ENCODE assay signal across 8 mouse cellular contexts in the genomic region with DNA sequence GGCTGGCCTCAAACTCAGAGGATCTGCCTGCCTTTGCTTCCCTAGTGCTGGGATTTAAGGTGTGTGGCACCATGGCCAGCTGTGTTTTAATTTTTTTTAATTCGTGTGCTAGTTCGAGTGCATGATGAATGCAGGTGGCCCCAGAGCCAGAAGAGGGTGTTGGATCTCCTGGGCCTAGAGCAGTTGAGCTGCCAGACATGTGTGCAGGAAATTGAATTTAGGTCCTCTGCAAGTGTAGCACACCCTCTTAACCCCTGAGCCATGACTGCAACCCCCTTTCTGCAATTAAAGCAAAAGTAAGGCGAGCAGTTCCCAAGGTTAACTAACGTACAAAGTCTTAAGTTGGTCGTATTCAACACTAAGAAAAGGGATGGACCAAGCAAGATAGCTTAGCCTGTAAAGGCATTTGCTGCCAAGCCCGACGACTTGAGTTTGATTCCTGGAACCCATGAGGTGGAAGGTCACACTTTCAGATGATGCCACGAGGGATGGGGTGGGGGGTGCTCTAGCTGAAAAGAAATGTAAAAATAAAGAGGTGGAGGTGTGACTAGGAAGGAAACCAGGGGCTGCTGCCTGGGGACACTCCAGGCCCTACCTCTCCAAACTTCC. TPM values are rescaled to one million over a fixed set of nuclear protein-coding genes. Genes with fewer than 3 reads are reported as not detected.
DNase-seq lines count a peak whose midpoint lies in the region; ATAC-seq and TF ChIP-seq lines count a peak whose summit lies in the region.

No protein-coding gene starts in this region.

- 27% methylated on average over 8 of the region's 8 CpGs for WGBS in kidney, embryonic 16.5 days
- 26% methylated on average over 8 of the region's 8 CpGs for WGBS in embryonic facial prominence, embryonic 11.5 days
- WGBS in kidney, postnatal 0 days = 31% methylated on average over 8 of the region's 8 CpGs
- 41% methylated on average over 8 of the region's 8 CpGs for WGBS in neural tube, embryonic 14.5 days

- no peak for ATAC-seq in kidney, embryonic 16.5 days (ENCODE audit: low FRiP score, low TSS enrichment)
- no peak for ATAC-seq in embryonic facial prominence, embryonic 11.5 days (replicated peaks; ENCODE audit: insufficient number of reproducible peaks, low FRiP score, low TSS enrichment, low read depth)
- ATAC-seq in kidney, postnatal 0 days (replicated peaks; ENCODE audit: low FRiP score, low read depth) = no peak
- no peak for ATAC-seq in neural tube, embryonic 14.5 days (ENCODE audit: low read depth)

- peak overlapping the region; percentile 89 for H3K27ac ChIP-seq in kidney, embryonic 16.5 days (ENCODE audit: low read length)
- H3K27ac ChIP-seq in embryonic facial prominence, embryonic 11.5 days (replicated peaks; ENCODE audit: low read depth, low read length) = peak overlapping the region; percentile 95
- H3K27ac ChIP-seq in kidney, postnatal 0 days = peak overlapping the region; percentile 89
- no peak overlapping the region; the same call in 1 of the 2 replicates for H3K27ac ChIP-seq in neural tube, embryonic 14.5 days (ENCODE audit: low read depth, low read length)

- no peak for DNase-seq in kidney, adult 18-20 months
- no peak for DNase-seq in embryonic facial prominence, embryonic 11.5 days (ENCODE audit: low spot score)
- peak; percentile 15 for DNase-seq in kidney, postnatal 0 days (ENCODE audit: low spot score)
- no peak for DNase-seq in adrenal gland, postnatal 4 days (ENCODE audit: low spot score in 2 of 2)
- no peak for DNase-seq in right cerebral cortex, postnatal 25 days
- no peak for DNase-seq in adrenal gland, adult 8-10 months

- H3K27me3 ChIP-seq in kidney, embryonic 16.5 days (ENCODE audit: insufficient read depth, low read length) = no peaks in the 10 kb centered on the region
- no peaks in the 10 kb centered on the region for H3K27me3 ChIP-seq in embryonic facial prominence, embryonic 11.5 days (ENCODE audit: control insufficient read depth, insufficient read depth, low read length)
- H3K27me3 ChIP-seq in kidney, postnatal 0 days (ENCODE audit: insufficient read depth, low read length) = no peaks in the 10 kb centered on the region
- H3K27me3 ChIP-seq in neural tube, embryonic 14.5 days (ENCODE audit: control insufficient read depth, insufficient read depth, low read length) = no peaks in the 10 kb centered on the region

- no peak for TF ChIP-seq CTCF in kidney, postnatal 0 days (IDR thresholded peaks at IDR 0.05; ENCODE audit: low read depth)

- H3K4me2 ChIP-seq in kidney, embryonic 16.5 days (replicated peaks; ENCODE audit: low read depth, low read length) = peak overlapping the region; percentile 90
- H3K4me2 ChIP-seq in embryonic facial prominence, embryonic 11.5 days (ENCODE audit: low read depth, low read length) = peak overlapping the region; percentile 89
- peak overlapping the region; percentile 87 for H3K4me2 ChIP-seq in kidney, postnatal 0 days (ENCODE audit: low read length)
- peak overlapping the region; percentile 86 for H3K4me2 ChIP-seq in neural tube, embryonic 14.5 days (ENCODE audit: low read depth, low read length)

- H3K36me3 ChIP-seq in kidney, embryonic 16.5 days (ENCODE audit: insufficient read depth, low read length) = no peaks in the 10 kb centered on the region
- H3K36me3 ChIP-seq in embryonic facial prominence, embryonic 11.5 days (replicated peaks; ENCODE audit: control insufficient read depth, insufficient read depth, low read depth, low read length) = no peaks in the 10 kb centered on the region
- H3K36me3 ChIP-seq in kidney, postnatal 0 days (ENCODE audit: insufficient read depth, low read length) = no peaks in the 10 kb centered on the region
- peaks cover 8% of the 10 kb centered on the region; the same call in 1 of the 2 replicates for H3K36me3 ChIP-seq in neural tube, embryonic 14.5 days (ENCODE audit: control insufficient read depth, insufficient read depth, low read length)

- H3K4me1 ChIP-seq in kidney, embryonic 16.5 days (ENCODE audit: insufficient read depth, low read length) = peaks cover 26% of the 10 kb centered on the region
- H3K4me1 ChIP-seq in embryonic facial prominence, embryonic 11.5 days (ENCODE audit: control insufficient read depth, insufficient read depth, low read length) = peaks cover 2% of the 10 kb centered on the region
- H3K4me1 ChIP-seq in kidney, postnatal 0 days (replicated peaks; ENCODE audit: insufficient read depth, low read length) = no peaks in the 10 kb centered on the region; the same call in 1 of the 2 replicates
- H3K4me1 ChIP-seq in neural tube, embryonic 14.5 days (ENCODE audit: control insufficient read depth, insufficient read depth, low read length) = peaks cover 12% of the 10 kb centered on the region; the same call in 1 of the 2 replicates

- H3K4me3 ChIP-seq in kidney, embryonic 16.5 days (ENCODE audit: low read length) = peak overlapping the region; percentile 61
- H3K4me3 ChIP-seq in embryonic facial prominence, embryonic 11.5 days (ENCODE audit: low read depth, low read length) = peak overlapping the region; percentile 57
- H3K4me3 ChIP-seq in kidney, postnatal 0 days (replicated peaks; ENCODE audit: low read depth, low read length) = peak overlapping the region; percentile 53
- H3K4me3 ChIP-seq in neural tube, embryonic 14.5 days (ENCODE audit: low read depth, low read length) = peak overlapping the region; percentile 39

- H3K9ac ChIP-seq in kidney, embryonic 16.5 days (replicated peaks; ENCODE audit: low read length) = peak overlapping the region; percentile 84
- H3K9ac ChIP-seq in embryonic facial prominence, embryonic 11.5 days (replicated peaks; ENCODE audit: low read length) = peak overlapping the region; percentile 82
- H3K9ac ChIP-seq in kidney, postnatal 0 days (ENCODE audit: low read depth, low read length) = peak overlapping the region; percentile 77
- H3K9ac ChIP-seq in neural tube, embryonic 14.5 days (replicated peaks; ENCODE audit: low read depth, low read length) = peak overlapping the region; percentile 68

- H3K9me3 ChIP-seq in kidney, embryonic 16.5 days (ENCODE audit: low read length) = no peaks in the 10 kb centered on the region
- H3K9me3 ChIP-seq in embryonic facial prominence, embryonic 11.5 days (replicated peaks; ENCODE audit: control insufficient read depth, low read length) = no peaks in the 10 kb centered on the region
- no peaks in the 10 kb centered on the region for H3K9me3 ChIP-seq in kidney, postnatal 0 days (replicated peaks; ENCODE audit: low read length)
- no peaks in the 10 kb centered on the region for H3K9me3 ChIP-seq in neural tube, embryonic 14.5 days (ENCODE audit: control insufficient read depth, low read length)

RNA-seq across cellular contexts. Expression of a gene that starts 24.6 kb away (rescaled TPM):
- polyA plus RNA-seq in kidney, embryonic 16.5 days (2015; fragmentation: Nextera tagmentation; extraction: Ambion mirVana) = 73.5 and 78.0 TPM in 2 replicates
- polyA plus RNA-seq in embryonic facial prominence, embryonic 11.5 days (2014; fragmentation: Nextera tagmentation; extraction: Ambion mirVana) = 86.9 and 89.6 TPM in 2 replicates
- polyA plus RNA-seq in kidney, postnatal 0 days (2015; fragmentation: Nextera tagmentation; extraction: Ambion mirVana) = 77.4 and 83.8 TPM in 2 replicates
- polyA plus RNA-seq in neural tube, embryonic 14.5 days (2014; fragmentation: Nextera tagmentation; extraction: Ambion mirVana) = 14.4 and 20.9 TPM in 2 replicates
- total RNA-seq in adrenal gland, postnatal 4 days (2021) = 10 to 100 TPM; 35.1 to 35.3 TPM
- 10 to 100 TPM; 18.3 to 48.9 (median 22.3) TPM for total RNA-seq in adrenal gland, adult 8-10 months (2022)

RNA-seq across cellular contexts. Expression of a gene that starts 48.1 kb away (rescaled TPM):
- 81.5 and 82.9 TPM in 2 replicates for polyA plus RNA-seq in kidney, embryonic 16.5 days (2015; fragmentation: Nextera tagmentation; extraction: Ambion mirVana)
- 61.5 and 64.7 TPM in 2 replicates for polyA plus RNA-seq in embryonic facial prominence, embryonic 11.5 days (2014; fragmentation: Nextera tagmentation; extraction: Ambion mirVana)
- polyA plus RNA-seq in kidney, postnatal 0 days (2015; fragmentation: Nextera tagmentation; extraction: Ambion mirVana) = 55.3 and 56.1 TPM in 2 replicates
- polyA plus RNA-seq in neural tube, embryonic 14.5 days (2014; fragmentation: Nextera tagmentation; extraction: Ambion mirVana) = 59.8 and 70.2 TPM in 2 replicates
- 100 to 1,000 TPM; 122 to 124 TPM for total RNA-seq in adrenal gland, postnatal 4 days (2021)
- 100 to 1,000 TPM in 2 of 4 experiments, 10 to 100 TPM in 2; 75.4 to 109 (median 88.5) TPM for total RNA-seq in adrenal gland, adult 8-10 months (2022)

RNA-seq across cellular contexts. Expression of a gene that starts 49.6 kb away (rescaled TPM):
- 22.5 and 26.7 TPM in 2 replicates for polyA plus RNA-seq in kidney, embryonic 16.5 days (2015; fragmentation: Nextera tagmentation; extraction: Ambion mirVana)
- 21.0 and 21.1 TPM in 2 replicates for polyA plus RNA-seq in embryonic facial prominence, embryonic 11.5 days (2014; fragmentation: Nextera tagmentation; extraction: Ambion mirVana)
- polyA plus RNA-seq in kidney, postnatal 0 days (2015; fragmentation: Nextera tagmentation; extraction: Ambion mirVana) = 15.9 and 16.1 TPM in 2 replicates
- polyA plus RNA-seq in neural tube, embryonic 14.5 days (2014; fragmentation: Nextera tagmentation; extraction: Ambion mirVana) = 15.3 and 16.6 TPM in 2 replicates
- total RNA-seq in adrenal gland, postnatal 4 days (2021) = 10 to 100 TPM; 88.9 to 89.0 TPM
- 10 to 100 TPM; 81.0 to 86.9 (median 83.7) TPM for total RNA-seq in adrenal gland, adult 8-10 months (2022)
